Mouse (Mus musculus): ENCODE results near the gene Lhfp. TPM values are rescaled to one million over a fixed set of nuclear protein-coding genes. Genes with fewer than 3 reads are reported as not detected.

The Lhfp gene
- polyA plus RNA-seq, 1 experiment: 12.1 TPM

DNA sequence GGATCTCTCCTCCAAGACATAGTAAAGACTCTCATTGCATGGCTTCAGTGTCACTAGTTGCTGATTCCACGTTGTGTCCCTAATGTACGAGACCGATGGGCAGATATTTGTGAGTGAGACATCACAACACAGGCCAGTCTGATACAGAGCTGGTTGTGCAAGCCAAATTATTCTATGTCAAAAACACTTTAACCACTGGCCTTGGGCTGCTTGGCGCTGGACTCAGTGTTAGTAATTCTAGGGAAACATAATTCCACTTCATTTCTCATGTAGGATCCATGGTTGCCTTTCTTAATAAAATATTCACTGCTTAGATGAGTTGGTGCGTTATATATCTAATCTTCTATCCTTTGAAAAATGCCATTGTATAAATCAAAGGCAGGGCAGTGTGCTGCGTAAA is 138.6 kb downstream of the Lhfp start:
- TF ChIP-seq CTCF (IDR thresholded peaks at IDR 0.05; ENCODE audit: low read depth, low read length) (no peak), POLR2A (IDR thresholded peaks at IDR 0.05; ENCODE audit: insufficient read depth, low read length) (no peak), EP300 (IDR thresholded peaks at IDR 0.05; ENCODE audit: insufficient read depth, low read depth, low read length) (no peak)
- H3K9me3 ChIP-seq (replicated peaks; ENCODE audit: control insufficient read depth, insufficient read depth, low read length, poor library complexity, severe bottlenecking): no peaks in the 10 kb centered on the region
- no peaks in the 10 kb centered on the region for H3K36me3 ChIP-seq (ENCODE audit: control insufficient read depth, insufficient read depth, low read length, poor library complexity, severe bottlenecking)
- H3K27me3 ChIP-seq (ENCODE audit: control insufficient read depth, insufficient read depth, low read length, poor library complexity, severe bottlenecking): no peaks in the 10 kb centered on the region
- H3K27ac ChIP-seq (ENCODE audit: insufficient read depth, low read length): no peak overlapping the region
- no peak overlapping the region for H3K4me3 ChIP-seq (ENCODE audit: low read depth, low read length)
- no peak overlapping the region for H3K9ac ChIP-seq (ENCODE audit: low read depth, poor library complexity, severe bottlenecking)
- H3K4me1 ChIP-seq (ENCODE audit: control insufficient read depth, insufficient read depth, low read length): no peaks in the 10 kb centered on the region

- H3K27ac ChIP-seq (ENCODE audit: insufficient read depth, low read length): no peak overlapping the region
- no peaks in the 10 kb centered on the region for H3K36me3 ChIP-seq (ENCODE audit: control insufficient read depth, insufficient read depth, low read length, poor library complexity, severe bottlenecking)
- no peaks in the 10 kb centered on the region for H3K4me1 ChIP-seq (ENCODE audit: control insufficient read depth, insufficient read depth, low read length)
- TF ChIP-seq POLR2A (IDR thresholded peaks at IDR 0.05; ENCODE audit: insufficient read depth, low read length) (no peak), EP300 (IDR thresholded peaks at IDR 0.05; ENCODE audit: insufficient read depth, low read depth, low read length) (no peak), CTCF (IDR thresholded peaks at IDR 0.05; ENCODE audit: low read depth, low read length) (no peak)
- no peaks in the 10 kb centered on the region; the same call in 1 of the 2 replicates for H3K27me3 ChIP-seq (ENCODE audit: control insufficient read depth, insufficient read depth, low read length, poor library complexity, severe bottlenecking)
- no peaks in the 10 kb centered on the region for H3K9me3 ChIP-seq (replicated peaks; ENCODE audit: control insufficient read depth, insufficient read depth, low read length, poor library complexity, severe bottlenecking)
- H3K4me3 ChIP-seq (ENCODE audit: low read depth, low read length): no peak overlapping the region
- no peak overlapping the region for H3K9ac ChIP-seq (ENCODE audit: low read depth, poor library complexity, severe bottlenecking)
Observed at GRCm38 (mm10) chr3:53185439-53185838, 144.1 kb downstream of the Lhfp start.

DNA sequence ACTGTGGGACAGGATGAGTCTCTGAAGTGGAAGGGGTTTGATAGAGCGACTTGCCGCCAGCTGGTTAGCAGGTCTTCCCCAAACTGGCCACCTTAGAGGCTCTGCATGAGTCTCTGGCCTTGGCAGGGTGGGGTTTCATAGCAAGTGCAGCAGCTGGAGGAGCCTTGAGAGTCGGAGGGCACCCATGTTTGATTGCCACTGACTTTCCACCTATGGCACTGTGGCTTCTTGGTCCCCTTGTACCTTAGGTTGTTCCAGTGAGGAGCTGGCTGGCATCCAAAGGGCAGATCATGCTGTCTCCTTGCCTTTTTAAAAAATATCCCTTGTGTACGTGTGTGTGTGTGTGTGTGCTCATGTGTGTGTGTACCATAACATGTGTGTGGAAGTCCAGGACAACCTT is 152.1 kb downstream of the Lhfp start:
- Histone ChIP-seq H3K36me3 (ENCODE audit: control insufficient read depth, insufficient read depth, low read length, poor library complexity, severe bottlenecking) (no peaks in the 10 kb centered on the region), H3K4me1 (ENCODE audit: control insufficient read depth, insufficient read depth, low read length) (no peaks in the 10 kb centered on the region), H3K4me3 (ENCODE audit: low read depth, low read length) (no peak overlapping the region), H3K9ac (ENCODE audit: low read depth, poor library complexity, severe bottlenecking) (no peak overlapping the region), H3K9me3 (replicated peaks; ENCODE audit: control insufficient read depth, insufficient read depth, low read length, poor library complexity, severe bottlenecking) (no peaks in the 10 kb centered on the region), H3K27ac (ENCODE audit: insufficient read depth, low read length) (no peak overlapping the region), H3K27me3 (ENCODE audit: control insufficient read depth, insufficient read depth, low read length, poor library complexity, severe bottlenecking) (no peaks in the 10 kb centered on the region)
- TF ChIP-seq POLR2A (IDR thresholded peaks at IDR 0.05; ENCODE audit: insufficient read depth, low read length) (no peak), EP300 (IDR thresholded peaks at IDR 0.05; ENCODE audit: insufficient read depth, low read depth, low read length) (no peak), CTCF (IDR thresholded peaks at IDR 0.05; ENCODE audit: low read depth, low read length) (no peak)

DNA sequence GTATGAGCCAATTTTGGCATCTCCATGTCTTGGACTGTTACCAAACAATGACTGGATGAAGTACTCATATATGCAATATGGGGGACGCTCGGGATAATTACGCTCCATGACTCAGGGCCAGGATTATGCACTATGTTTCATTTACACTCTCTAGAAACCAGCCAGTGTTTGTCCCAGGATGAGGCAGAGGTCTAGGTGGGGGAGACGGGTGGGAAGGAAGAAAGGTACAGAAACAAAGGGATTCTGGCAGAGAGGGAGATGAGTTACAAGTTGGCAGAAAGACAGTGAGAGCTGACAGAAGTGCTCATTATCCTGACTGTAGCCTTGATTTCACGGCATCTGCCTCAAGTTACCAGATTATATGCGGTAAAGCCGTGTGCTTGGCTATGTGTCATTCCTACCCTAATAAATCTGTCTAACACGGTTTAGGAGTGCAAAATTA is 154.4 kb downstream of the Lhfp start:
- Histone ChIP-seq H3K36me3 (ENCODE audit: control insufficient read depth, insufficient read depth, low read length, poor library complexity, severe bottlenecking) (no peaks in the 10 kb centered on the region), H3K27ac (ENCODE audit: insufficient read depth, low read length) (no peak overlapping the region), H3K4me1 (ENCODE audit: control insufficient read depth, insufficient read depth, low read length) (no peaks in the 10 kb centered on the region), H3K9ac (ENCODE audit: low read depth, poor library complexity, severe bottlenecking) (no peak overlapping the region), H3K4me3 (ENCODE audit: low read depth, low read length) (no peak overlapping the region), H3K27me3 (ENCODE audit: control insufficient read depth, insufficient read depth, low read length, poor library complexity, severe bottlenecking) (no peaks in the 10 kb centered on the region), H3K9me3 (replicated peaks; ENCODE audit: control insufficient read depth, insufficient read depth, low read length, poor library complexity, severe bottlenecking) (no peaks in the 10 kb centered on the region)
- no peak for TF ChIP-seq CTCF (IDR thresholded peaks at IDR 0.05; ENCODE audit: low read depth, low read length)
- TF ChIP-seq EP300 (IDR thresholded peaks at IDR 0.05; ENCODE audit: insufficient read depth, low read depth, low read length): no peak
- TF ChIP-seq POLR2A (IDR thresholded peaks at IDR 0.05; ENCODE audit: insufficient read depth, low read length): no peak

DNA sequence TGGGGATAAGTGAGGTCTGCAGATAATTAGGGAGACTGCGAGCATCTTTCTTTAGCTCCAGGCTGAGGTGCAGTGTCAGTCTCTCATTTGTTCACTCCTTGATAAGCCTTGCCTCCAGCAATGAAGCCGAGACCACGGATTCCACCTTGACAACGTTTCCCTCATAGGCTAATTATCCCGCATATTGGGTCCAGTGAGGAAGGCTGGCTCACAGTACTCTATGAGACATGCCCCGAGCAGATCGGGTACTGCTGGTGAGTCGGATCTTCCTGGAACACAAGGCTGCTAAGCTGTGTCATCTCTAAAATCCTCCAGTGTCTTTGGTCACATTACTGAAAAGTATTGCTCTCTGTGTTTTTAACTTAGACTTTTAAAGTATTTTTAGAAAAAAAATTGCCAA is 158.8 kb downstream of the Lhfp start:
- Histone ChIP-seq H3K4me1 (ENCODE audit: control insufficient read depth, insufficient read depth, low read length) (no peaks in the 10 kb centered on the region), H3K27me3 (ENCODE audit: control insufficient read depth, insufficient read depth, low read length, poor library complexity, severe bottlenecking) (no peaks in the 10 kb centered on the region), H3K4me3 (ENCODE audit: low read depth, low read length) (no peak overlapping the region), H3K9ac (ENCODE audit: low read depth, poor library complexity, severe bottlenecking) (no peak overlapping the region), H3K27ac (ENCODE audit: insufficient read depth, low read length) (no peak overlapping the region), H3K9me3 (replicated peaks; ENCODE audit: control insufficient read depth, insufficient read depth, low read length, poor library complexity, severe bottlenecking) (no peaks in the 10 kb centered on the region), H3K36me3 (ENCODE audit: control insufficient read depth, insufficient read depth, low read length, poor library complexity, severe bottlenecking) (no peaks in the 10 kb centered on the region)
- TF ChIP-seq CTCF (IDR thresholded peaks at IDR 0.05; ENCODE audit: low read depth, low read length): no peak
- TF ChIP-seq POLR2A (IDR thresholded peaks at IDR 0.05; ENCODE audit: insufficient read depth, low read length): no peak
- TF ChIP-seq EP300 (IDR thresholded peaks at IDR 0.05; ENCODE audit: insufficient read depth, low read depth, low read length): no peak

GRCm38 (mm10) chr3:53200853-53201252 is 159.5 kb downstream of the Lhfp start:
- Histone ChIP-seq H3K27ac (ENCODE audit: insufficient read depth, low read length) (no peak overlapping the region), H3K4me3 (ENCODE audit: low read depth, low read length) (no peak overlapping the region), H3K9ac (ENCODE audit: low read depth, poor library complexity, severe bottlenecking) (no peak overlapping the region), H3K36me3 (ENCODE audit: control insufficient read depth, insufficient read depth, low read length, poor library complexity, severe bottlenecking) (no peaks in the 10 kb centered on the region), H3K27me3 (ENCODE audit: control insufficient read depth, insufficient read depth, low read length, poor library complexity, severe bottlenecking) (no peaks in the 10 kb centered on the region), H3K4me1 (ENCODE audit: control insufficient read depth, insufficient read depth, low read length) (no peaks in the 10 kb centered on the region), H3K9me3 (replicated peaks; ENCODE audit: control insufficient read depth, insufficient read depth, low read length, poor library complexity, severe bottlenecking) (no peaks in the 10 kb centered on the region)
- TF ChIP-seq POLR2A (IDR thresholded peaks at IDR 0.05; ENCODE audit: insufficient read depth, low read length): no peak
- TF ChIP-seq EP300 (IDR thresholded peaks at IDR 0.05; ENCODE audit: insufficient read depth, low read depth, low read length): no peak
- no peak for TF ChIP-seq CTCF (IDR thresholded peaks at IDR 0.05; ENCODE audit: low read depth, low read length)

Data from ES-Bruce4 (cell line).